Mouse (Mus musculus) neural tube, embryonic 14.5 days (tissue): ENCODE results near the gene Olfr905. TPM values are rescaled to one million over a fixed set of nuclear protein-coding genes. Genes with fewer than 3 reads are reported as not detected.

Experiments
- ATAC-seq: fragments of 200-750 bp; cut with Nextera tagmentation; 2 replicates; pipeline ENCODE4 v1.8.0; 2017; ENCODE audit warnings: low read depth, mild to moderate bottlenecking, moderate TSS enrichment, moderate library complexity
- H3K27ac ChIP-seq: fragments of 300-500 bp; sonication (generic); 2 replicates; pipeline ENCODE4 v1.5.1; 2014; ENCODE audit warnings: low read depth, mild to moderate bottlenecking, control low read depth, low read length, moderate library complexity, mixed read lengths
- H3K27me3 ChIP-seq: fragments of 300-500 bp; sonication (generic); 2 replicates; pipeline ENCODE4 v1.6.1; 2014; ENCODE audit warnings: low read length; ENCODE audit not compliant: control insufficient read depth, insufficient read depth
- H3K36me3 ChIP-seq: fragments of 300-500 bp; sonication (generic); 2 replicates; pipeline ENCODE4 v1.6.1; 2014; ENCODE audit warnings: low read length, mixed read lengths; ENCODE audit not compliant: control insufficient read depth, insufficient read depth
- H3K4me1 ChIP-seq: fragments of 300-500 bp; sonication (generic); 2 replicates; pipeline ENCODE4 v1.6.1; 2014; ENCODE audit warnings: low read length; ENCODE audit not compliant: control insufficient read depth, insufficient read depth
- H3K4me2 ChIP-seq: fragments of 300-500 bp; sonication (generic); 2 replicates; pipeline ENCODE4 v1.6.1; 2014; ENCODE audit warnings: mild to moderate bottlenecking, low read depth, low read length, control low read depth
- H3K4me3 ChIP-seq: fragments of 300-500 bp; sonication (generic); 2 replicates; pipeline ENCODE4 v1.5.1; 2014; ENCODE audit warnings: low read depth, low read length, control low read depth, mixed read lengths
- H3K9ac ChIP-seq: fragments of 300-500 bp; sonication (generic); replicated peaks from 2 replicates; pipeline ENCODE4 v1.6.1; 2014; ENCODE audit warnings: low read depth, mild to moderate bottlenecking, control low read depth, low read length, mixed read lengths
- H3K9me3 ChIP-seq: fragments of 300-500 bp; sonication (generic); 2 replicates; pipeline ENCODE4 v1.6.1; 2016; ENCODE audit warnings: low read length; ENCODE audit not compliant: control insufficient read depth
- WGBS: fragments of 180-500 bp; shearing (Covaris S2); extraction: QIAGEN DNeasy Blood & Tissue Kit; methylation state at CpG from one replicate; pipeline ENCODE4 v1.1.7; 2014; 5-methylcytosine and 5-hydroxymethylcytosine counted together
- polyA plus RNA-seq: library from polyadenylated mRNA; unstranded; fragments of >200 nt; fragmentation: Nextera tagmentation; extraction: Ambion mirVana; gene quantifications from 2 replicates; pipeline ENCODE4 v1.2.1, GENCODE M21; 2014

Gene Olfr905
- not detected in 2 replicates for polyA plus RNA-seq

DNA sequence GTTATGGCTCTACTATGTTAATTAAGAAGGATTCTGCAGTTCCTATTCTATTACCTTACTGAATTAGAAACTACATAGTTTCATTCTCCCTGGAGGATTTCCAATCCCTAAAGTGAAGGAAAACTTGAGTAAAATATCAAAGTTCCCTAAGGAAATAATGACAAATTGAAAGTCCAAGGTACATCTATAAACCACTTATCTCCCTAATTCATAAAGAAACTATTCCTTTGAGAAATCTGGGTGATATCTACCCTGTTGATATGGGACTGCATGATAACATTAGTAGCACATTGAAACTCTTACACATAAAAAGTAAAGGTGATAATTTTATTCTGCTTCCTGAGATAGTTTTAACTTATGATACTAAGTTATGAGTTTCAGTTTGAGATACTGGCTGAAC, at the start of gene Olfr905:
TSS of gene Olfr905 (plus strand) at position 301 of the 400 bp plus-strand sequence.
- no peak within 1 kb of the TSS for H3K4me3 ChIP-seq

DNA sequence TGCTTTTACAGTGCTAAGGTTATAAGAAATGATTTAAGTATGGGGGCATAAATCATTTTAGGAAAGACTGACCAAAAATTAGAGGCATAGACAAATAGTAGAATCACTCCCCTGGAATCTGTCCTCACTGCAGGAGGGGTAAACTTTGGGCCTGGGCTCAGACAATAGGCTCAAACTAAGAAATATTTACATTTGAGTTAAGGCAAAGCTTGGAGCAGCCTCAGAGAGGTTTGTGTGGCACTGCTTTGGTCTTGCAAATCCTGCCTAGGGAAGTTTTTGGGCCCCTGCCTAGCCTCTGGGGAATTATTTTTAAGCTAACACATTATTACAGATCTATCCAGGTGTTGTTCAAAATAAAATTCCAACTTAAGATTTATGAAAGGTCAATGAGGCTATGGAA, 47.1 kb upstream of the Olfr905 start:
- H3K27me3 ChIP-seq = no peaks in the 10 kb centered on the region
- H3K27ac ChIP-seq = no peak overlapping the region
- no peak for ATAC-seq

More for the DNA sequence above, at the start of gene Olfr905:
- Histone ChIP-seq H3K27me3 (no peaks in the 10 kb centered on the region), H3K27ac (no peak within 1 kb of the TSS), H3K36me3 (no peaks in the 10 kb centered on the region), H3K9me3 (no peaks in the 10 kb centered on the region), H3K4me2 (no peak within 1 kb of the TSS), H3K4me1 (no peaks in the 10 kb centered on the region), H3K9ac (no peak within 1 kb of the TSS)
- no peak for ATAC-seq

DNA sequence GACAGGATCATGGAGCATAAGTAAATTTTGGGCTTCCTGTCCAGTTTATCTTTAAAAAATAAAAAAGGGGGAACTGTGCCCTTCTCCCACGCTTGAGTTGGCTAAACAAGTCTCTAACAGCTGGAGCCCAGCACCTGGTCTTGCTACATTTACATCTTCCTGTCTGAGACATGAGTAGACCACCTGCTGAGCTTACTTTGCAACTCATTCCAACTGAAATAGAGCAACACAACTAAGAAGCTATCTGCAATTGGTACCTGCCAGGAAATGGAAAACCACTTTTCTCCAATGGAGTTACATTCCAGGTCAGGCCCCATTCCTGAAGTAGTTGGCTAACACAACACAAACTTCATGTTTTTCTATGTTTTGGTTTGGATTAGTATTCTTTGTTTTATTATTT, 43.9 kb upstream of the Olfr905 start:
- no peak for ATAC-seq
- no peak overlapping the region for H3K4me3 ChIP-seq
- H3K9me3 ChIP-seq = peaks cover 2% of the 10 kb centered on the region; the same call in 1 of the 2 replicates
- H3K36me3 ChIP-seq = no peaks in the 10 kb centered on the region
- WGBS = 55% methylated on average over 1 of the region's 1 CpGs
- no peaks in the 10 kb centered on the region for H3K27me3 ChIP-seq
- no peak overlapping the region for H3K9ac ChIP-seq
- H3K4me2 ChIP-seq = no peak overlapping the region
- H3K27ac ChIP-seq = no peak overlapping the region
- H3K4me1 ChIP-seq = no peaks in the 10 kb centered on the region

More for the DNA sequence above, 47.1 kb upstream of the Olfr905 start:
- H3K4me1 ChIP-seq = no peaks in the 10 kb centered on the region
- peaks cover 2% of the 10 kb centered on the region; the same call in 1 of the 2 replicates for H3K9me3 ChIP-seq
- H3K4me3 ChIP-seq = no peak overlapping the region
- H3K4me2 ChIP-seq = no peak overlapping the region
- no peaks in the 10 kb centered on the region for H3K36me3 ChIP-seq
- no peak overlapping the region for H3K9ac ChIP-seq

DNA sequence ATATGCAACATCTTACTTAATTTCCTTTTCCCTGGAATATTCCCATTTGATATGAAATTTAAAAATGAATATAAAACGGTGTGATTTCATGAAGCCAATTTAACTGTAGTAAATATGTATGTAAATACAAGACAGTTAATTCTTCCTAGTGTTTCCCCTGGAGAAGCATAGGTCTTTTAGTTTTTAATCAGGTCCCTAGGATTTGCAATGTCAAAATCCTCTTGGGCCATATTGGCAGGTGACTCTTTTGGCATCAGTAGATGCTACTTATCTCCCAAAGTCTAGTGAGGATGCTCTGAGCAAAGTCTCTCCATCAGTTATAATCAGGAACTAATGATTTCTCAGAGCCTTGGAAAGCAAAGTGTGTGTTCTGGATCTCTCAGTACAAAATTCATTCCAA, 41.8 kb upstream of the Olfr905 start, which contains the start of gene Olfr901:
TSS of gene Olfr901 (plus strand) at position 301 of the 400 bp plus-strand sequence.
- Histone ChIP-seq H3K9me3 (peaks cover 2% of the 10 kb centered on the region; the same call in 1 of the 2 replicates), H3K27me3 (no peaks in the 10 kb centered on the region), H3K9ac (no peak within 1 kb of the TSS), H3K4me2 (no peak within 1 kb of the TSS), H3K4me1 (no peaks in the 10 kb centered on the region), H3K36me3 (no peaks in the 10 kb centered on the region), H3K27ac (no peak within 1 kb of the TSS), H3K4me3 (no peak within 1 kb of the TSS)
- ATAC-seq = no peak
- 83% methylated on average over 1 of the region's 1 CpGs for WGBS

DNA sequence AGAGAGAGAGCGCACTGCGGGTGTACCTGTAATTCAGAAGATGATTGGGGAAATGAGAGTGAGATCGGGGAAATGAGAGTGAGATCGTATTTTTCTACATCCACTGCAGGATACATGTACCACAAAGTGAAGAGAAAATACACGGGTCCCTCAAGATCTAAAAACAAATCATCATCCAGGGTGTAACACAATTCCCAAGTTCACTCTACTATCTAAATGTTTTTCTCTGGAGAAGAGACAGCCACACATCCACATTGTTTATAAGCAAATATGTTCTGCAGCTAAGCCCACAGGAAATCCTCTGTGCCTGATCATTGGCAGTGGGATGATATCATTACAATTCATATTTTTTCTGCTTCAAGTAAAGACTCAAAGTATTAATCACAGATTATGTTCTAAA, 23.6 kb upstream of the Olfr905 start, which contains the start of gene Olfr902:
TSS of gene Olfr902 (plus strand) at position 301 of the 400 bp plus-strand sequence.
- no peaks in the 10 kb centered on the region for H3K4me1 ChIP-seq
- no peak within 1 kb of the TSS for H3K4me2 ChIP-seq
- 93% methylated on average over 5 of the region's 5 CpGs for WGBS
- no peak within 1 kb of the TSS for H3K4me3 ChIP-seq
- no peaks in the 10 kb centered on the region for H3K27me3 ChIP-seq
- no peaks in the 10 kb centered on the region for H3K9me3 ChIP-seq
- no peak within 1 kb of the TSS for H3K27ac ChIP-seq
- ATAC-seq = no peak
- no peaks in the 10 kb centered on the region for H3K36me3 ChIP-seq
- no peak within 1 kb of the TSS for H3K9ac ChIP-seq

- no peaks in the 10 kb centered on the region for H3K36me3 ChIP-seq
- H3K27me3 ChIP-seq = no peaks in the 10 kb centered on the region
- H3K4me1 ChIP-seq = no peaks in the 10 kb centered on the region
- no peak for ATAC-seq
- H3K4me3 ChIP-seq = no peak within 1 kb of the TSS
- no peak within 1 kb of the TSS for H3K9ac ChIP-seq
- no peak within 1 kb of the TSS for H3K4me2 ChIP-seq
- no peaks in the 10 kb centered on the region for H3K9me3 ChIP-seq
- H3K27ac ChIP-seq = no peak within 1 kb of the TSS
These were observed 8.1 kb upstream of the Olfr905 start, which contains the start of gene Olfr904 for GRCm38 (mm10) chr9:38462844-38463243. TSS of gene Olfr904 (plus strand) at chr9:38463144.

DNA sequence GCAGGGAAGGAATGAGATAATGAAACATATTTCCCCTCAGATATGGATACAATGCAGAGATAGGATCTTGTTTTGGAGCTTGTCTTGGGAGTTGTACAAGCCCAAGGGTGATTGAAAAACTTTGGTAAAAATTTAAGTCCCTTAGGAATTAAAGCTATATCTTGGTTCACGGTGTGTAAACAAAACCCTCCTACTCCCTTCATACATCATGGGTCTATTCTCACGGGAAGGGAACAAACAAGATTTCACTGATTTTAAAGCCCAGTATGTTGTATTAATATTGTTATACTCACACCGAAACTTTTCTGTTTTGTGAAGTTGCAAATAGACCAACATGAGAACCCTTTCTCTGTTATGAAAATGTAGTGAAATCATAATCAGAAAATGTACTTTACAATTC, 15.9 kb downstream of the Olfr905 start, which contains the start of gene Olfr906:
TSS of gene Olfr906 (plus strand) at position 301 of the 400 bp plus-strand sequence.
- Histone ChIP-seq H3K9me3 (no peaks in the 10 kb centered on the region), H3K4me3 (no peak within 1 kb of the TSS), H3K4me2 (no peak within 1 kb of the TSS), H3K27ac (no peak within 1 kb of the TSS), H3K27me3 (no peaks in the 10 kb centered on the region), H3K36me3 (no peaks in the 10 kb centered on the region), H3K9ac (no peak within 1 kb of the TSS), H3K4me1 (no peaks in the 10 kb centered on the region)
- no peak for ATAC-seq
- WGBS = 90% methylated on average over 3 of the region's 3 CpGs

GRCm38 (mm10) chr9:38495501-38495900, 24.6 kb downstream of the Olfr905 start, which contains the start of gene Olfr907:
TSS of gene Olfr907 (plus strand) at chr9:38495801.
- Histone ChIP-seq H3K4me3 (no peak within 1 kb of the TSS), H3K9me3 (no peaks in the 10 kb centered on the region), H3K27me3 (no peaks in the 10 kb centered on the region), H3K27ac (no peak within 1 kb of the TSS), H3K9ac (no peak within 1 kb of the TSS), H3K4me2 (no peak within 1 kb of the TSS), H3K4me1 (no peaks in the 10 kb centered on the region), H3K36me3 (no peaks in the 10 kb centered on the region)
- ATAC-seq = no peak
- WGBS = 83% methylated on average over 2 of the region's 2 CpGs

- ATAC-seq = no peak
- H3K27me3 ChIP-seq = no peaks in the 10 kb centered on the region
- no peaks in the 10 kb centered on the region for H3K36me3 ChIP-seq
- no peak overlapping the region for H3K4me2 ChIP-seq
- no peaks in the 10 kb centered on the region for H3K4me1 ChIP-seq
- no peaks in the 10 kb centered on the region for H3K9me3 ChIP-seq
- H3K4me3 ChIP-seq = no peak overlapping the region
- 77% methylated on average over 2 of the region's 2 CpGs for WGBS
- no peak overlapping the region for H3K27ac ChIP-seq
- H3K9ac ChIP-seq = no peak overlapping the region
These were observed 41.4 kb downstream of the Olfr905 start for GRCm38 (mm10) chr9:38512353-38512752.
